Mouse (Mus musculus): ENCODE measurements around the gene Sms. TPM values are rescaled to one million over a fixed set of nuclear protein-coding genes. Genes with fewer than 3 reads are reported as not detected.
A peak's percentile ranks its signal among the peaks of the same experiment; 100 is the strongest.

Sms gene
- 43.4 and 55.3 TPM in 2 replicates for total RNA-seq (2014; rRNA removed; ENCODE audit: low replicate concordance)
- polyA plus RNA-seq (2015; fragmentation: Nextera tagmentation; extraction: Ambion mirVana), result 49.2 and 49.3 TPM in 2 replicates

DNA sequence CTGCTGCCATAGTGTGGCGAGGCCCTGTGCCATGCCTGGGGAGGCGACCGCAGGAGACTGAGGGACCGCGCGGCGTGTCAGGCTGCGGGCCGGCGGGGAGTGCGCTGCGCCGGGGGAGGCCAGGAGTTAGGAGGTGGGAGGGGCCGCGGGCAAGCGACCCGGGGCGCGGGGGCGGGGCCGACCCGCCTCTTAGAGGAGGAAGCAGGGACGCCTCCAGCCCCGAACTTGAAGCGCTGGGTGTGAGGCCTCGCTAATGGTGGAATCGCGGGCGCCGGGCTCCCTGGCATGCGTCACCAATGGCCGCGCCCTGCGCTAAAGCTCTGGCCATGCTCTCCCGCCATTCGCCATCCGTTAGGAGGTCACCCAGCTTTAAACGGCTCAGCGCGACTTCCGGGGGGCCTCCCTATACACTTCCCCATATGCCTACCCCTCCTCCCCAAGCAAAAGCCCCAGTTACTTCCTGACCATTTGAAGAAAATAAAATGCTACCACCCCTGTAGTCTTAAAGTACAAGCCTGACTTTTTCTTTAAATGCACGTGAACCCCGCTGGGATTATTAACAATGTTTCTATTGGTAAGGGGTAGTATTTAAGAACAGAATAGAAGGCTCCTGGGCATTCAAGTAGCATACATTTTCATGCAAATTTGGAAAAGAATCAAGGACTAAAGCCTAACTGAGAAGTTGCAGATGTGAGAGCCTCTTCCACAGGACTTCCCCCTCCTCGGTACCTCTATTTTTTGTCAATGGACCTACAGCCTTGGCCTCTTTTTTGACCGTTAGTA is at the start of gene Sms:
Gene Sms (minus strand): TSS at position 344 of the 783 bp plus-strand sequence.
- TF ChIP-seq EP300 (IDR thresholded peaks at IDR 0.05; ENCODE audit: low read depth) (no peak), CTCF (IDR thresholded peaks at IDR 0.05; ENCODE audit: low read depth) (no peak)
- WGBS, result 23% methylated on average over 27 of the region's 45 CpGs
- Histone ChIP-seq H3K4me1 (ENCODE audit: control insufficient read depth, insufficient read depth) (no peaks in the 10 kb centered on the region), H3K9me3 (replicated peaks; ENCODE audit: control insufficient read depth, low read length) (no peaks in the 10 kb centered on the region), H3K9ac (replicated peaks; ENCODE audit: low read depth, low read length) (peak within 1 kb of the TSS; percentile 74), H3K4me3 (ENCODE audit: low read depth, low read length) (peak within 1 kb of the TSS; percentile 68), H3K27me3 (ENCODE audit: control insufficient read depth, insufficient read depth, low read length) (no peaks in the 10 kb centered on the region), H3K4me2 (ENCODE audit: low read depth, low read length) (peak within 1 kb of the TSS; percentile 74), H3K27ac (ENCODE audit: low read depth) (peak within 1 kb of the TSS; percentile 79), H3K36me3 (replicated peaks; ENCODE audit: control insufficient read depth, insufficient read depth, low read length) (no peaks in the 10 kb centered on the region)
- ATAC-seq (ENCODE audit: insufficient read depth, low read depth), result peak; percentile 89
- DNase-seq (ENCODE audit: low spot score), result peak; percentile 40

DNA sequence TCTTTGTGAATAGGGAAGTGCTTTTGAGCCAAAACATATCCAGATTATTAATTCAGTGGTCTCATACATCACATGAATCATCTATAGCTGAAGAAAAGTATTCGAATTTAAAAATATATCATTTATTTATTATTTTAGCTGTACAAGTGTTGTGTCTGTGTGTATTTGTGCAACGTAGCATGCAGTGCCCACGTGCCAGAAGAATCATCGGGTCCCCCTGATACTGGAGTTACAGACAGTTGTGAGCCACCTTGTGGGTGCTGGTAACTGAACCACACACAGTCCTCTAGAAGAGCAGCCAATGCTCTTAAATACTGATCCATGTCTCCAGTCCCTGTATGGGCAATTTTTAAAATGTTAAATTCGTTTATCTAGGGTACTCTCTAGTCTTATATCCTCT is 14.3 kb upstream of the Sms start:
- ATAC-seq (ENCODE audit: insufficient read depth, low read depth), result no peak
- no peak for TF ChIP-seq CTCF (IDR thresholded peaks at IDR 0.05; ENCODE audit: low read depth)
- TF ChIP-seq EP300 (IDR thresholded peaks at IDR 0.05; ENCODE audit: low read depth), result no peak
- Histone ChIP-seq H3K9me3 (replicated peaks; ENCODE audit: control insufficient read depth, low read length) (no peaks in the 10 kb centered on the region), H3K27ac (ENCODE audit: low read depth) (no peak overlapping the region), H3K9ac (replicated peaks; ENCODE audit: low read depth, low read length) (no peak overlapping the region), H3K27me3 (ENCODE audit: control insufficient read depth, insufficient read depth, low read length) (no peaks in the 10 kb centered on the region), H3K4me2 (ENCODE audit: low read depth, low read length) (no peak overlapping the region), H3K4me1 (ENCODE audit: control insufficient read depth, insufficient read depth) (no peaks in the 10 kb centered on the region), H3K4me3 (ENCODE audit: low read depth, low read length) (no peak overlapping the region), H3K36me3 (replicated peaks; ENCODE audit: control insufficient read depth, insufficient read depth, low read length) (no peaks in the 10 kb centered on the region)
- 47% methylated on average over 5 of the region's 5 CpGs for WGBS
- no peak for DNase-seq (ENCODE audit: low spot score)

DNA sequence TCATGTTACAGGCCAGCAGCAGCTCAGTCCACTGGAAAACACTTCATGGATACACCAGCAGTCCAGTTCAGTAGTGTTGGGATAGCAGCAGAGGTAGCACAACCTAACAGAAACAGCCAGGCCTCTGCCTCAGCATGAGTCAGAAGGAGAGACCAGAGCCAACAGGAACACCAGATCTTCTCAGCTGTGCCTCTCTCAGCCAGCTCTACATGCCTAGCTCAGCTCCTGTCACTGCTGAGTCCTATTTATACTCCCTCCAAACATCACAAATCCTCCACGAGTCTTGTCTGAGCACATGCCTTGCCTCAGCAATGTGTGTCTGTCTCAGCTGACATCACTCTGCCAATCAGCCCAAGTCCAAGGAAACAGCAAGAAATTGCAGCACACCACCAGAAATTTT is 12.4 kb upstream of the Sms start:
- peak overlapping the region; percentile 20; the same call in 1 of the 2 replicates for H3K27ac ChIP-seq (ENCODE audit: low read depth)
- no peak for TF ChIP-seq EP300 (IDR thresholded peaks at IDR 0.05; ENCODE audit: low read depth)
- no peak for TF ChIP-seq CTCF (IDR thresholded peaks at IDR 0.05; ENCODE audit: low read depth)
- H3K27me3 ChIP-seq (ENCODE audit: control insufficient read depth, insufficient read depth, low read length), result no peaks in the 10 kb centered on the region
- WGBS, result 38% methylated on average over 1 of the region's 1 CpGs
- no peak overlapping the region for H3K9ac ChIP-seq (replicated peaks; ENCODE audit: low read depth, low read length)
- DNase-seq (ENCODE audit: low spot score), result no peak
- H3K4me2 ChIP-seq (ENCODE audit: low read depth, low read length), result no peak overlapping the region
- no peaks in the 10 kb centered on the region for H3K36me3 ChIP-seq (replicated peaks; ENCODE audit: control insufficient read depth, insufficient read depth, low read length)
- H3K9me3 ChIP-seq (replicated peaks; ENCODE audit: control insufficient read depth, low read length), result no peaks in the 10 kb centered on the region
- H3K4me1 ChIP-seq (ENCODE audit: control insufficient read depth, insufficient read depth), result no peaks in the 10 kb centered on the region
- no peak overlapping the region for H3K4me3 ChIP-seq (ENCODE audit: low read depth, low read length)
- ATAC-seq (ENCODE audit: insufficient read depth, low read depth), result no peak

DNA sequence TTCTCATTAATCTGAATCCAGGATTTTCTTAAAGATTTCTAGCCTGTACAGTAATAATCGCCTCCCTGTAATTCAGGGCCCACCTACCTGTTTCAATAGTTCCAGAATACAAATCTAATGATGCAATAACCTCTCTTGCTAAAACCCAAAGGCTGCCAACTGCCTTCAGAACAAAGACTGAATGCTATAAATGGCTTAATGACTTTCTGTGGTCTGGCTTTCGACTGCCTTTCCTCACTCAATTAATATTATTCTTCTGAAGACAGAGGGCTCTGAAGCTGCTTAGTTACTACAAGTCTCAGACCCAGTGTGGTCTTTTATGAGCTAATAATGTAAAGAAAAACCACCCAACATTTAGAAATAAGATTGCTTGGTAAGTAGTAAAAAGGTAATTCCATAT is 9.8 kb upstream of the Sms start:
- H3K27me3 ChIP-seq (ENCODE audit: control insufficient read depth, insufficient read depth, low read length), result no peaks in the 10 kb centered on the region
- H3K4me2 ChIP-seq (ENCODE audit: low read depth, low read length), result no peak overlapping the region
- no peak for TF ChIP-seq EP300 (IDR thresholded peaks at IDR 0.05; ENCODE audit: low read depth)
- TF ChIP-seq CTCF (IDR thresholded peaks at IDR 0.05; ENCODE audit: low read depth), result no peak
- WGBS, result 45% methylated on average over 2 of the region's 2 CpGs
- H3K27ac ChIP-seq (ENCODE audit: low read depth), result no peak overlapping the region
- no peak overlapping the region for H3K9ac ChIP-seq (replicated peaks; ENCODE audit: low read depth, low read length)
- no peaks in the 10 kb centered on the region for H3K4me1 ChIP-seq (ENCODE audit: control insufficient read depth, insufficient read depth)
- H3K4me3 ChIP-seq (ENCODE audit: low read depth, low read length), result no peak overlapping the region
- ATAC-seq (ENCODE audit: insufficient read depth, low read depth), result no peak
- H3K36me3 ChIP-seq (replicated peaks; ENCODE audit: control insufficient read depth, insufficient read depth, low read length), result no peaks in the 10 kb centered on the region
- no peak for DNase-seq (ENCODE audit: low spot score)
- no peaks in the 10 kb centered on the region for H3K9me3 ChIP-seq (replicated peaks; ENCODE audit: control insufficient read depth, low read length)

- Histone ChIP-seq H3K9ac (replicated peaks; ENCODE audit: low read depth, low read length) (no peak overlapping the region), H3K27ac (ENCODE audit: low read depth) (no peak overlapping the region), H3K9me3 (replicated peaks; ENCODE audit: control insufficient read depth, low read length) (no peaks in the 10 kb centered on the region), H3K4me2 (ENCODE audit: low read depth, low read length) (no peak overlapping the region), H3K27me3 (ENCODE audit: control insufficient read depth, insufficient read depth, low read length) (no peaks in the 10 kb centered on the region), H3K36me3 (replicated peaks; ENCODE audit: control insufficient read depth, insufficient read depth, low read length) (no peaks in the 10 kb centered on the region), H3K4me3 (ENCODE audit: low read depth, low read length) (no peak overlapping the region), H3K4me1 (ENCODE audit: control insufficient read depth, insufficient read depth) (no peaks in the 10 kb centered on the region)
- ATAC-seq (ENCODE audit: insufficient read depth, low read depth) (no peak), DNase-seq (ENCODE audit: low spot score) (no peak)
- 68% methylated on average over 8 of the region's 8 CpGs for WGBS
- no peak for TF ChIP-seq CTCF (IDR thresholded peaks at IDR 0.05; ENCODE audit: low read depth)
- no peak for TF ChIP-seq EP300 (IDR thresholded peaks at IDR 0.05; ENCODE audit: low read depth)
Observed at GRCm38 (mm10) chrX:157500004-157500403, 7.9 kb upstream of the Sms start.
